Mouse (Mus musculus): Measurements from ENCODE around the gene Usp30. TPM values are rescaled to one million over a fixed set of nuclear protein-coding genes. Genes with fewer than 3 reads are reported as not detected.

The Usp30 gene
- polyA plus RNA-seq, 1 experiment, result 44.1 TPM

- Histone ChIP-seq H3K27ac (ENCODE audit: insufficient read depth, low read length) (no peak overlapping the region), H3K27me3 (ENCODE audit: control insufficient read depth, insufficient read depth, low read length) (no peaks in the 10 kb centered on the region), H3K4me1 (ENCODE audit: control insufficient read depth, insufficient read depth, low read length) (no peaks in the 10 kb centered on the region; the same call in 1 of the 2 replicates), H3K4me3 (replicated peaks; ENCODE audit: insufficient read depth, low read depth, low read length) (no peak overlapping the region)
- TF ChIP-seq CTCF (IDR thresholded peaks at IDR 0.05; ENCODE audit: borderline replicate concordance, insufficient read depth, low read depth, low read length) (no peak), POLR2A (IDR thresholded peaks at IDR 0.05; ENCODE audit: borderline replicate concordance, insufficient read depth, low read length) (no peak)
- DNase-seq, result no peak
- 79% methylated on average over 5 of the region's 5 CpGs for WGBS
These were observed 49.8 kb downstream of the Usp30 start for GRCm38 (mm10) chr5:114115030-114115429.

GRCm38 (mm10) chr5:114116586-114116985 lies 51.3 kb downstream of the Usp30 start:
- no peak for DNase-seq
- no peaks in the 10 kb centered on the region for H3K27me3 ChIP-seq (ENCODE audit: control insufficient read depth, insufficient read depth, low read length)
- H3K27ac ChIP-seq (ENCODE audit: insufficient read depth, low read length), result no peak overlapping the region
- H3K4me1 ChIP-seq (ENCODE audit: control insufficient read depth, insufficient read depth, low read length), result no peaks in the 10 kb centered on the region; the same call in 1 of the 2 replicates
- TF ChIP-seq POLR2A (IDR thresholded peaks at IDR 0.05; ENCODE audit: borderline replicate concordance, insufficient read depth, low read length) (no peak), CTCF (IDR thresholded peaks at IDR 0.05; ENCODE audit: borderline replicate concordance, insufficient read depth, low read depth, low read length) (no peak)
- H3K4me3 ChIP-seq (replicated peaks; ENCODE audit: insufficient read depth, low read depth, low read length), result no peak overlapping the region
- WGBS, result 88% methylated on average over 7 of the region's 7 CpGs

GRCm38 (mm10) chr5:114119806-114120205 lies 54.5 kb downstream of the Usp30 start:
- TF ChIP-seq CTCF (IDR thresholded peaks at IDR 0.05; ENCODE audit: borderline replicate concordance, insufficient read depth, low read depth, low read length), result no peak
- no peak for TF ChIP-seq POLR2A (IDR thresholded peaks at IDR 0.05; ENCODE audit: borderline replicate concordance, insufficient read depth, low read length)
- no peak overlapping the region for H3K27ac ChIP-seq (ENCODE audit: insufficient read depth, low read length)
- no peak for DNase-seq
- no peak overlapping the region for H3K4me3 ChIP-seq (replicated peaks; ENCODE audit: insufficient read depth, low read depth, low read length)
- 90% methylated on average over 4 of the region's 4 CpGs for WGBS
- no peaks in the 10 kb centered on the region; the same call in 1 of the 2 replicates for H3K4me1 ChIP-seq (ENCODE audit: control insufficient read depth, insufficient read depth, low read length)
- H3K27me3 ChIP-seq (ENCODE audit: control insufficient read depth, insufficient read depth, low read length), result no peaks in the 10 kb centered on the region

GRCm38 (mm10) chr5:114126008-114126407 lies 60.7 kb downstream of the Usp30 start:
- Histone ChIP-seq H3K27me3 (ENCODE audit: control insufficient read depth, insufficient read depth, low read length) (no peaks in the 10 kb centered on the region), H3K4me3 (replicated peaks; ENCODE audit: insufficient read depth, low read depth, low read length) (no peak overlapping the region), H3K27ac (ENCODE audit: insufficient read depth, low read length) (no peak overlapping the region), H3K4me1 (ENCODE audit: control insufficient read depth, insufficient read depth, low read length) (no peaks in the 10 kb centered on the region)
- 88% methylated on average over 3 of the region's 3 CpGs for WGBS
- TF ChIP-seq POLR2A (IDR thresholded peaks at IDR 0.05; ENCODE audit: borderline replicate concordance, insufficient read depth, low read length) (no peak), CTCF (IDR thresholded peaks at IDR 0.05; ENCODE audit: borderline replicate concordance, insufficient read depth, low read depth, low read length) (no peak)
- DNase-seq, result no peak

- WGBS, result 91% methylated on average over 7 of the region's 7 CpGs
- TF ChIP-seq CTCF (IDR thresholded peaks at IDR 0.05; ENCODE audit: borderline replicate concordance, insufficient read depth, low read depth, low read length) (no peak), POLR2A (IDR thresholded peaks at IDR 0.05; ENCODE audit: borderline replicate concordance, insufficient read depth, low read length) (no peak)
- no peak overlapping the region for H3K27ac ChIP-seq (ENCODE audit: insufficient read depth, low read length)
- H3K4me1 ChIP-seq (ENCODE audit: control insufficient read depth, insufficient read depth, low read length), result no peaks in the 10 kb centered on the region
- no peaks in the 10 kb centered on the region for H3K27me3 ChIP-seq (ENCODE audit: control insufficient read depth, insufficient read depth, low read length)
- H3K4me3 ChIP-seq (replicated peaks; ENCODE audit: insufficient read depth, low read depth, low read length), result peak overlapping the region; percentile 79
- DNase-seq, result no peak
These were observed 61.4 kb downstream of the Usp30 start for GRCm38 (mm10) chr5:114126499-114127244.

- H3K4me3 ChIP-seq (replicated peaks; ENCODE audit: insufficient read depth, low read depth, low read length), result peak within 1 kb of the TSS; percentile 79
- peak; percentile 80 to 90 for DNase-seq
- H3K27ac ChIP-seq (ENCODE audit: insufficient read depth, low read length), result peak within 1 kb of the TSS; percentile 45
- under 1% methylated on average over 69 of the region's 69 CpGs for WGBS
- no peaks in the 10 kb centered on the region for H3K27me3 ChIP-seq (ENCODE audit: control insufficient read depth, insufficient read depth, low read length)
- peak; percentile 42; the same call in 1 of the 2 replicates for TF ChIP-seq POLR2A (IDR thresholded peaks at IDR 0.05; ENCODE audit: borderline replicate concordance, insufficient read depth, low read length)
- TF ChIP-seq CTCF (IDR thresholded peaks at IDR 0.05; ENCODE audit: borderline replicate concordance, insufficient read depth, low read depth, low read length), result peak; percentile 93
- no peaks in the 10 kb centered on the region for H3K4me1 ChIP-seq (ENCODE audit: control insufficient read depth, insufficient read depth, low read length)
These were observed 62.4 kb downstream of the Usp30 start, which contains the start of gene Alkbh2 for GRCm38 (mm10) chr5:114127374-114128349. Alkbh2 (minus strand) TSS chr5:114128218.

- Histone ChIP-seq H3K4me1 (ENCODE audit: control insufficient read depth, insufficient read depth, low read length) (no peaks in the 10 kb centered on the region), H3K4me3 (replicated peaks; ENCODE audit: insufficient read depth, low read depth, low read length) (no peak overlapping the region), H3K27ac (ENCODE audit: insufficient read depth, low read length) (no peak overlapping the region), H3K27me3 (ENCODE audit: control insufficient read depth, insufficient read depth, low read length) (no peaks in the 10 kb centered on the region)
- 79% methylated on average over 15 of the region's 15 CpGs for WGBS
- no peak for DNase-seq
- no peak for TF ChIP-seq CTCF (IDR thresholded peaks at IDR 0.05; ENCODE audit: borderline replicate concordance, insufficient read depth, low read depth, low read length)
- no peak for TF ChIP-seq POLR2A (IDR thresholded peaks at IDR 0.05; ENCODE audit: borderline replicate concordance, insufficient read depth, low read length)
These were observed 64.4 kb downstream of the Usp30 start for GRCm38 (mm10) chr5:114129550-114130210.
